Mouse (Mus musculus) heart, embryonic 10.5 days (tissue): ENCODE data around the gene Slc22a16. TPM values are rescaled to one million over a fixed set of nuclear protein-coding genes. Genes with fewer than 3 reads are reported as not detected.

Experiments
- DNase-seq: peaks from one replicate; pipeline ENCODE4 v3.0.0-alpha.2; 2017; ENCODE audit warnings: low spot score
- H3K27ac ChIP-seq: fragments of 300-500 bp; sonication (generic); 2 replicates; pipeline ENCODE4 v1.5.1; 2016; ENCODE audit warnings: mild to moderate bottlenecking
- H3K27me3 ChIP-seq: fragments of 300-500 bp; sonication (generic); 2 replicates; pipeline ENCODE4 v1.6.1; 2016; ENCODE audit warnings: mild to moderate bottlenecking; ENCODE audit not compliant: poor library complexity, insufficient read depth, severe bottlenecking
- H3K36me3 ChIP-seq: fragments of 300-500 bp; sonication (generic); 2 replicates; pipeline ENCODE4 v1.6.1; 2016; ENCODE audit warnings: mild to moderate bottlenecking, moderate library complexity
- H3K4me1 ChIP-seq: fragments of 300-500 bp; sonication (generic); 2 replicates; pipeline ENCODE4 v1.6.1; 2016; ENCODE audit warnings: mild to moderate bottlenecking
- H3K4me3 ChIP-seq: fragments of 300-500 bp; sonication (generic); 2 replicates; pipeline ENCODE4 v1.5.1; 2016; ENCODE audit warnings: mild to moderate bottlenecking, moderate library complexity
- H3K9me3 ChIP-seq: fragments of 300-500 bp; sonication (generic); 2 replicates; pipeline ENCODE4 v1.6.1; 2016; ENCODE audit warnings: mild to moderate bottlenecking, moderate library complexity
- WGBS: fragments of 180-500 bp; shearing (Covaris S2); methylation state at CpG from one replicate; pipeline ENCODE4 v1.1.7; 2016; 5-methylcytosine and 5-hydroxymethylcytosine counted together
- polyA plus RNA-seq: library from polyadenylated mRNA; unstranded; fragments of >200 nt; fragmentation: Nextera tagmentation; extraction: Ambion mirVana; gene quantifications from 2 replicates; pipeline ENCODE4 v1.2.1, GENCODE M21; 2016

Gene Slc22a16
- polyA plus RNA-seq, 1 experiment from 2014 or later, result not detected

DNA sequence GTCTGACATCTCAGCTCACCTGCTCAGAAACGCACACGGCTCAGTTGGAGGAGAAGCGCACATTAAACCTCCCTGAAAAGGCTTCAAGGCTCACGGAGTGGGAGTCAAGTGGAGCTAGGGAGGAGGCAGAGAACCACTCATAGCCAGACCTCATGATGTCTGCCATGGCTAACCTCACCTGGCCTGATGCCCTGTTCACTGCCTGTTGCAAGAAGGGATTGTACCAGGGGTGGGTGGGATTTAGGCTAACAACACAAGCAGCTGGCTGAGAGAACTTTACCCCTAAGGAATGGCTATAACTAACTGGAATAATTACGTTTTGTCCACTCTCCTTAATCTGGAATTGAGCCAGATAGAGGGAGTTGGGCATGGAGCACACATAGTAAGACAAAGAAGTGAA, 60.3 kb downstream of the Slc22a16 start:
- peak overlapping the region; percentile 67 for H3K27ac ChIP-seq
- DNase-seq, result no peak

DNA sequence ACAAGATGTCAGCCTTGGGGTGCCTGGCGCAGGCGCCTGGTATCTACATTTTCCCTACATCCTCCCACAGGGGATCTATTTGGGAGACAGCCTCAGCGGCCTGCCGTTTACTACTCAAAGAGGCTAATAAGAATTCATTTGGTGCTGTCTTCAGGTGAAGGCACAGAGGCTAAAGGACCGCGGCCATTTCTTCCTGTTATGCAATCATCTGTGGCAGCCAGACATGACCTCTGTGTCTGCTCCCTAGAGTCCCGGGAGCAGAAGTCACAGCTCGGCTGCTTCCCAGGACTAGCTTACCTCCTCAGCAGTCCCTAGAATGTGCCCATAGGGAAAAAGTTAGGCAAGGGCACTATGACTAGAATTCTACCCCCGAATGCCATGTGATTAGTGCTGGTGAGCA, 60.8 kb downstream of the Slc22a16 start:
- Histone ChIP-seq H3K27me3 (no peaks in the 10 kb centered on the region), H3K4me1 (peaks cover 13% of the 10 kb centered on the region), H3K4me3 (no peak overlapping the region), H3K27ac (peak overlapping the region; percentile 67; the same call in 1 of the 2 replicates), H3K9me3 (no peaks in the 10 kb centered on the region), H3K36me3 (no peaks in the 10 kb centered on the region)
- no peak for DNase-seq
- 78% methylated on average over 9 of the region's 9 CpGs for WGBS

More for the DNA sequence above, 60.3 kb downstream of the Slc22a16 start:
- Histone ChIP-seq H3K4me3 (peak overlapping the region; percentile 10; the same call in 1 of the 2 replicates), H3K9me3 (no peaks in the 10 kb centered on the region), H3K36me3 (no peaks in the 10 kb centered on the region), H3K27me3 (no peaks in the 10 kb centered on the region), H3K4me1 (peaks cover 12% of the 10 kb centered on the region)
- 75% methylated on average over 5 of the region's 5 CpGs for WGBS

DNA sequence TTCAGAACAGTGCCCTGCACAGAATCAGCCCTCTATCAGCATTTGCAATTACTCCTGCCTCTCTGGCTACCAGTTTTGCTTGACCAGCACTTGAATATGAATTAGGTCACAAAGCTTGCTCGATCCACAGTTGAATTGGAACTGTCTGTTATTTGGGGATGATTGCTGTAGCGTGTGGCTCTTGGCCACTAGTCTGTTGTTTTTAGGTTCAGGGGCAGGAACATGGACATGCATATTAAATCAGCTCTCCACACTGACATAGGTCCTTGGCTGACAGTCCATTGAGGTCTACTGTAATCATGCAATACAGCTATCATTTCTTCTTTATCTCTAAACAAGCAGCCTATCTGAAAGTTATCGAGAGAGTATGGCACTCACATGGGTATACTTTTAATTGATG, 62.0 kb downstream of the Slc22a16 start:
- DNase-seq, result no peak
- no peak overlapping the region for H3K27ac ChIP-seq
- H3K27me3 ChIP-seq, result no peaks in the 10 kb centered on the region
- H3K36me3 ChIP-seq, result no peaks in the 10 kb centered on the region
- H3K4me3 ChIP-seq, result no peak overlapping the region
- peaks cover 19% of the 10 kb centered on the region for H3K4me1 ChIP-seq
- H3K9me3 ChIP-seq, result no peaks in the 10 kb centered on the region
- 85% methylated on average over 3 of the region's 3 CpGs for WGBS

DNA sequence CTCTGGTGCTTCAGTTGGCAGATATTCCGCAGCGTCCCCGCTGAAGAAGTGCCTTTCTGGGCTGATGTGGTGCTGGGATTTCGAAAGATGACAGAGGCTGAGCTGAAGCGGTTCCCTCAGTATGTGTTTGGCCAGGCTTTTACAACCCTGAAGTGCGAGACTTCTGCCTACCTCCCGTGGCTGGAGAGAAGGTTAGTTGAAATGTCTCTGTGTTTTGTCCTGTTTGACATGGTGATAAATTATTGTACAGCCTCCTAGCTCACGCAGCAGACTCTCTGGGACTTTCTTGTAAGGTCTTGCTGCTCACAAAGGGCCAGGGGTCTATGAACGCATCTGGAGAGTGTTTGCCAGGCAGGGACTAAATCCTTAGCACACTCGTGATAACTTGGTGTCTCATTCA, 67.2 kb downstream of the Slc22a16 start:
- H3K27me3 ChIP-seq, result peaks cover 5% of the 10 kb centered on the region; the same call in 1 of the 2 replicates

DNA sequence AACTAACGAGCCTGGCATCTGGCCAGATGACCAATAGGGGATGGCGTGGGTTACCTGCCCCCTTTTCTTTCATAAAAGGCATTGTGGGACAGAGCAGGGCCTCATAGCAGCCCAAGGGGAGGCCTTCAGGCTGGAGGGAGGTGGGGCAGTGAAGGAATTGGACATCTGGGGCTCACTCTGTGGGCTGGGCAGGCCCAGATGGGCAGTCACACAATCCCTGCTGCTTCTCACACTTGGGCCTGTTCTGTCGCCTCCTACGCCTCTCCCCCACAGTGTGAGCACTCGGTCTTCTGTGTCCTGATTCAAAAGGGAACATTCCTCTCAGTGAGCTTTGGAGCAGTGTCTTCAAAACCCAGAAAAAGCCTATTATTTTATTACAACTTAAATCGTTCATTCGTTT, 68.1 kb downstream of the Slc22a16 start:
- WGBS, result 62% methylated on average over 7 of the region's 7 CpGs
- peak overlapping the region; percentile 37 for H3K27ac ChIP-seq
- H3K4me1 ChIP-seq, result peaks cover 28% of the 10 kb centered on the region
- H3K4me3 ChIP-seq, result no peak overlapping the region
- H3K27me3 ChIP-seq, result peaks cover 5% of the 10 kb centered on the region; the same call in 1 of the 2 replicates
- no peaks in the 10 kb centered on the region for H3K9me3 ChIP-seq
- no peaks in the 10 kb centered on the region for H3K36me3 ChIP-seq
- DNase-seq, result no peak

More for the DNA sequence above, 67.2 kb downstream of the Slc22a16 start:
- Histone ChIP-seq H3K4me1 (peaks cover 28% of the 10 kb centered on the region), H3K9me3 (no peaks in the 10 kb centered on the region), H3K36me3 (no peaks in the 10 kb centered on the region), H3K4me3 (no peak overlapping the region), H3K27ac (peak overlapping the region; percentile 30; the same call in 1 of the 2 replicates)
- DNase-seq, result no peak
- WGBS, result 29% methylated on average over 10 of the region's 10 CpGs

DNA sequence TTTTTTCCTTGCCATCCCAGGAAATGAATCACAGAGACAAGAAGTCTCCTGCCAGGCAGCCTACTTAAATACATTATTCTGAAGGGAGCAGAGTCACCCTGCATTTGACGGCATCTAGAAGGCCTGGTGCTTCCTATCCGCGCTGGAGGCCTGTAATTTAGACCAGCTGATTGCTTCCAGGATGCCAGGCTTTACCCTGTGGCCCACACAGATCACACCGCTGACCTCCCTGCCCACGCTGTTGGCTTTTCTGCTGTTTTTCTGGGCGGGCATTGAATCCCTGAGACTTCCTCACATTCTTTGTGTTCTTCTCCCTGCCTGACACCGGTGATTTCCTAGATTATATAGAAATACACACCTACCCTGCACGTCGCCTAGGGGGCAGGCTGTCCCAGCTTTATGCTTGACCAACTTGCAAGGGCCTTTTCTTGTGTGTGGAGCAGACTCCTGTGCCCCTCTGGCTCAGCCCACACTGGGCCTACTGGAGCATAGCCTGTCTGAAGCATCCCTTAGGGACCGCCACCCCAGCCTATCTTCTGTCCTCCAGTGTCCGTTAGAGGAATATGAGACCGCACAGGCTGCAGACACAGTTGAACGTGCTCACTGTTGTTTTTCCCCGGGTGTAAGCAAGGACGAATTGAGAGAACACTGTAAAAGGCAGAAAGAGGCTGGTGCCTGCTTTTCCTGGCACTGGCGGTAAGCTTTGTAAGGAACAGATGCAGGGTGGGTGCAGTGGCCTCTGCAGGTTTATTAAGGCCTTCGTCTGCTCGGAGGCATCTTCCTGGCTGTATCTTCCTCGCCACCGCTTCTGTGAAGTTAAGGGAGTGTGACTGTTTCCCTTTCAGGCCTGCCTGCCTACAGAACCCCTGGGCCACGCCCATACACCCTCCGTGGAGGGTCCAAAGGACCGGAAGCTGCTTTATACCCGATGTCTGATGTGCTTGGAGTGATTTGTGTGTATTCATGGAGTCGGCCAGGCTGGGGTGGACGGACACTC, 69.0 kb downstream of the Slc22a16 start:
- no peaks in the 10 kb centered on the region for H3K9me3 ChIP-seq
- peaks cover 28% of the 10 kb centered on the region for H3K4me1 ChIP-seq
- peaks cover 5% of the 10 kb centered on the region; the same call in 1 of the 2 replicates for H3K27me3 ChIP-seq
- H3K36me3 ChIP-seq, result no peaks in the 10 kb centered on the region
- WGBS, result 71% methylated on average over 26 of the region's 26 CpGs
- no peak overlapping the region for H3K4me3 ChIP-seq
- DNase-seq, result no peak
- H3K27ac ChIP-seq, result peak overlapping the region; percentile 57; the same call in 1 of the 2 replicates

DNA sequence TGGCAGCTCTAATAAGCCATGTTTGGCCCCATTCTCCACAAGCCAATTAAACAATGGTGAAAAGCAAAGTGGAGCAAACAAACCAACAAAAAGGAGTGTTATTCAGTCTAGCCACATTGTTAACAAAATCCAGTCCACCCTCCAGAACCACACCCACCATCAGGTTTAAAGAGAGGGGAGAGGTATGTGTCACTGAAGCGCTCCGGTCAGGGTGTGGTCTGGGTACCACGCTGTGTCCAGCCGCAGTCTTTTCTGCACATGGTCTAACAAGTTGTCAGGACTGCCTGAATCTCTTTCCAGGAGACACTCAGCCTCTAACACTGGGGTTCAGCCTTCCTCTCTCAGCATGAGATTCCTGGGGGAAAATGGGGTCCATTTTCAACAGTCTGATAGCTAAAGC, 70.3 kb downstream of the Slc22a16 start:
- Histone ChIP-seq H3K4me1 (peaks cover 28% of the 10 kb centered on the region), H3K27ac (no peak overlapping the region), H3K9me3 (no peaks in the 10 kb centered on the region), H3K4me3 (no peak overlapping the region), H3K27me3 (peaks cover 5% of the 10 kb centered on the region; the same call in 1 of the 2 replicates), H3K36me3 (no peaks in the 10 kb centered on the region)
- no peak for DNase-seq
- WGBS, result 78% methylated on average over 4 of the region's 4 CpGs

DNA sequence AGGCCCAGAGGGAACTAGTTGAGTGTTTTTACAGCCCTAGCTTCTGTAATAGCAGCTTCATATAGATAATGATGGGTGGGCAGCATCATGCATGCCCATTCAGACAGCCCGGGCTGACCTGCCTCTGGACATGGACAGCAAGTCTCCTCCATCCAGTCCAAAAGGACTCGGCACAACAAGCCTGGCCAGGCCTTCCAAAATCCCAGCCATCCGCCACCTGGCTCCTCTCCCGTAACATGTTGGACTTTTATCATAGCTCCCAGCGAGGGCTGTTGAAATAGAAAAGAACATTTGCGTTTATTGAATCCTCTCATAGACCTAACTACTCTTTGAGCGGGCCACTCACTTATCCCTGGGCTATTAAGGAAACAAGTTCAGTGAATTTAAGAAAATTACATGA, 71.8 kb downstream of the Slc22a16 start:
- Histone ChIP-seq H3K36me3 (no peaks in the 10 kb centered on the region), H3K4me1 (peaks cover 21% of the 10 kb centered on the region), H3K27me3 (peaks cover 13% of the 10 kb centered on the region; the same call in 1 of the 2 replicates), H3K27ac (no peak overlapping the region), H3K4me3 (no peak overlapping the region), H3K9me3 (peaks cover 4% of the 10 kb centered on the region)
- DNase-seq, result no peak
- 88% methylated on average over 7 of the region's 7 CpGs for WGBS

DNA sequence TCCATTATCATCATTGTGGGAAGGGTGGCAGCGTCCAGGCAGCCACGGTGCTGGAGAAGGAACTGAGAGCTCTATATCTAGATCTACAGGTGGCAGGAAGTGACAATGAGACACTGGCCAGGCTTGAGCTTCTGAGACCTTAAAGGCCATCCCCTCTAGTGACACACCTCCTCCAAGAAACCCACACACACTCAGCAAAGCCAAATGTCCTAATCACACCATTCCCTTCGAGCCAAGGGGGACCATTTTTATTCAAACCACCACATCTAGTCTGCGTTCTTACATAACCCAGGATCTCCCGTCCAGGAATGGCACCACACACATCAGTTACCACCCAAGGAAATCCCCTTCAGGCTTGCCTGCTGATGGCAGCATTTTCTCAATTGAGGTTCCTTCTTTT, 73.0 kb downstream of the Slc22a16 start:
- H3K4me3 ChIP-seq, result no peak overlapping the region
- 78% methylated on average over 5 of the region's 5 CpGs for WGBS
- DNase-seq, result no peak
- H3K27ac ChIP-seq, result no peak overlapping the region
- H3K9me3 ChIP-seq, result peaks cover 6% of the 10 kb centered on the region
- no peaks in the 10 kb centered on the region for H3K36me3 ChIP-seq
- H3K27me3 ChIP-seq, result peaks cover 14% of the 10 kb centered on the region; the same call in 1 of the 2 replicates
- peaks cover 14% of the 10 kb centered on the region for H3K4me1 ChIP-seq

DNA sequence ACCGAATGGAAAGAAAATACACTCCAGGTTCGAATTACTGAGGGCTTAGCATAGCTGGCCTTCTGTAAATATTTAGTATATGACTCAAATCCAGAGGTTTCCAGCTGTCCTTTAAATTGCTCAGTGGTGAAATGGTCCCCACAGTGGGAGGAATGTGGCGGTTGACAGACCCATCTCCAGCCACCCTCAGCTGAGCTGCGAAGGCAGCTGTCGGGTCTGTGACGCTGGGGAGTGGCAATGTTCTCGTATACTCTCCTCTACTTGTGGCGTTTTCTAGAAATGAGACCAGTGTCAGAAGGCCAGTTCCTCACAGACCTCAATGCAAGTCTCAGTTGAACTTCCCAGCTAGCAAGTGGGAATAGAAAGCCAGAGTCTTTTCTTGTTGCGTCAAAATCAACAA, 74.3 kb downstream of the Slc22a16 start:
- no peak overlapping the region for H3K27ac ChIP-seq
- H3K9me3 ChIP-seq, result peaks cover 6% of the 10 kb centered on the region
- H3K4me1 ChIP-seq, result peaks cover 2% of the 10 kb centered on the region
- 66% methylated on average over 9 of the region's 9 CpGs for WGBS
- no peak overlapping the region for H3K4me3 ChIP-seq
- H3K27me3 ChIP-seq, result peaks cover 14% of the 10 kb centered on the region; the same call in 1 of the 2 replicates
- H3K36me3 ChIP-seq, result no peaks in the 10 kb centered on the region
- peak; percentile 53 for DNase-seq

DNA sequence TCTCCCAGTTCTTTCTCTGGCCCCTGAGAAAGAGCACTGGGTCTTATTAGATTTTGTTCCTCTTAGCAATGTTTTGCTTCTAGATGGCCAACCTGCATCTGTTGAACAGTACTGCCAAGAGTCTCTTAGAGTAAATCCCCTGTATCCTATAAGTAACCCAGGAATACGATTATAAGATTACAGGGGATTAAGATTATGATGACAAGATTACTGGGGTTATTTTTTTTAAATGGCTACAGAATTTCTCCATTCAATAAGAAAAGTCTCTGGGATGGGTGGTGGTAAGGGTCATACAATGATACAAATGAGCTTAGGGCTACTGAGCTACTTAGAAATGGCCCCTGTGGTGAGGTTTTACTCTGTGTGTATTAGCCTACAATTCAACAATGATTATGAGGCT, 75.2 kb downstream of the Slc22a16 start:
- Histone ChIP-seq H3K4me3 (no peak overlapping the region), H3K27ac (no peak overlapping the region), H3K36me3 (no peaks in the 10 kb centered on the region), H3K27me3 (peaks cover 14% of the 10 kb centered on the region; the same call in 1 of the 2 replicates), H3K9me3 (peaks cover 6% of the 10 kb centered on the region), H3K4me1 (no peaks in the 10 kb centered on the region)
- DNase-seq, result no peak
- 87% methylated on average over 1 of the region's 1 CpGs for WGBS

DNA sequence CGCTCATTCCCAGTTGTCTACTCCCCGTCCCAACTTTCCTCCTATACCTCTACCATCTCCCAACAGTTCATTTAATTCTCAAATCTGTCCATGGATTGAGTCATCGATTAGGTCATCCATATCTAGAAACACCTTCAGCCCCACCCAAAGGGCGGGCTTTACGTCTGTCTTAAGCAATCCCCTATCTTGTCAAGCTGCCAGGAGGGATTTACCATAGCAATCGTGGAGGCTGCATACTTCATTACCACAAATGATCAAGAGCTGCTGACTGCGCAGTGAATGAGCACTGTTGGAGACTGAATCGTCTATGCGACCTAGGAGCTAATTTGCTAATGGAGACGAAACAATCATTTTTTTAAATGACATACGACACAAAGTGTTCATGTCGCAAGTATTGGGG, 78.6 kb downstream of the Slc22a16 start:
- Histone ChIP-seq H3K4me1 (no peaks in the 10 kb centered on the region), H3K4me3 (no peak overlapping the region), H3K27me3 (peaks cover 10% of the 10 kb centered on the region; the same call in 1 of the 2 replicates), H3K36me3 (no peaks in the 10 kb centered on the region), H3K9me3 (peaks cover 6% of the 10 kb centered on the region), H3K27ac (no peak overlapping the region)
- no peak for DNase-seq
- 87% methylated on average over 12 of the region's 12 CpGs for WGBS

DNA sequence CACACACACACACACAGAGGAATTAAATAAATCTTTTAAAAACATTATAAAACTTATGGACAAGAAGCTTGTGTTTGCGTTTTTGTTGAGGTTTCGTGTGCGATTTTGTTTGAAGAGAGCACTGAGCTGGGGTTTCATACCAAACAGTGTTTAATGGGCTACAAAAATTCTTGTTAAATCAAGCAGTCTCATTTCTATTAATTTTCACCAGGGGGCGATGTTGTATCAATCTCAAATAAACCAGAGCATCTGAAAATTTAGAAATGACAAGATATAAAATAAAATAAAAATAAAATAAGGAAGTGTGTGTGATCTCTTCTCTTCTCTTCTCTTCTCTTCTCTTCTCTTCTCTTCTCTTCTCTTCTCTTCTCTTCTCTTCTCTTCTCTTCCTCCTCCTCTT, 79.5 kb downstream of the Slc22a16 start:
- Histone ChIP-seq H3K4me1 (no peaks in the 10 kb centered on the region), H3K9me3 (peaks cover 6% of the 10 kb centered on the region), H3K27ac (no peak overlapping the region), H3K36me3 (no peaks in the 10 kb centered on the region), H3K4me3 (no peak overlapping the region), H3K27me3 (peaks cover 10% of the 10 kb centered on the region; the same call in 1 of the 2 replicates)
- DNase-seq, result no peak
- 31% methylated on average over 4 of the region's 4 CpGs for WGBS
